Mouse (Mus musculus) urinary bladder, adult 18-20 months (tissue): ENCODE measurements around the gene Frmd4a.
A peak's percentile ranks its signal among the peaks of the same experiment; 100 is the strongest.

Source experiments
- DNase-seq, 2 experiments: peaks; one replicate each; pipeline ENCODE4 v3.0.0; 2022; ENCODE audit warnings: low spot score in 2 of 2, mixed read lengths in 2 of 2

Gene Frmd4a

DNA sequence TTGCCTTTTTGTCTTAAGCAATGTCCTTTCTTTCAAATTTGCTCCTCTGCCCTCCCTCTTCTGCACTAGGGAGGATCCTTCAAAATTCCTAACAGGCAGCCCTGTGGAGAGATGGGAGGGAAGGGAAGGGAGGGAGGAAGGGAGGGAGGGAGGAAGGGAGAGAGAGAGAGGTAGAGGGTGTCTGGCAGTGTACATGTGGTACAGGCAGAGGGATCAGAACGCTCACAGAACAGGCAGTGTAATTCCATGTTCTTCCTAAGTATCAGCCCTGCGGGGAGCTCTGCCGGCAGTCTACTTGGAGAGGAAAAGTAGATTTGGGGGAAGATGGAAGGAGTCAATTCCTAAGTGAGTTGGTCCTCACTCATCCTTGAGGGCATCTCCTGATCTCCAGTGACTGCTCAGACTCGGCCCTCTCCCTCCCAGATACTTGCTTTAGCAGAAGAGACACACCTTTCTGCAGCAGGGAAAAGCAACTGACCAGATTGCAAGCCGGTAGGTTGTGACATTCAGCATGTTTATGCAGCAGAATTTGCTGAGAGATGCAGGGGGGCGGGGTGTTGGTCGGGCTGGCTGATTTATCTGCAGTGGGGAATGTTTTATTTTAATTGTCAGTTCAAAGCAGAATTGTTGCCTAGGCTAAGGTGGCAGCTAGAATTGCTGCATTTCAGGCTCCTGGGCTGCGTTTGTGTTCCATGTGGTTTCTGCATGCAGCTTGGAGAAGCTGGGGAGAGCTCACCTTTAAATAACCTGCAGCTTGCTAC is at the start of gene Frmd4a:
Frmd4a (plus strand) TSS at position 190 of the 761 bp plus-strand sequence.
- peak in 1 of 2 experiments; percentile 4 for DNase-seq

DNA sequence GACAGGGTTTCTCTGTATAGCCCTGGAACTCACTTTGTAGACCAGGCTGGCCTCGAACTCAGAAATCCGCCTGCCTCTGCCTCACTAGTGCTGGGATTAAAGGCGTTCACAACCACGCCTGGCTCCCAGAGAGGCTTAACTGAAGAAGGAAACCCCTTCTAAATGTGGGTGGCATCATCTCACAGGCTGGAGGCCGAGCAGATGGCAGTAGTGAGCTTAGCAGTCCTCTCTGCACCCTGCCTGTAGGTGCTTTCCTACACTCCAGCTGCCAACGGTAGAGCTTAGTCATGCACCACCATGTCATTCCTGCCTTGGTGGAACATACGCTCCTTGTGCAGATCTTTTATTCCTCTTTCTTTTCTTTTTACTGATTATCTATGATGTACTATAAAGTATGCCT is 28.6 kb upstream of the Frmd4a start:
- no peak for DNase-seq

DNA sequence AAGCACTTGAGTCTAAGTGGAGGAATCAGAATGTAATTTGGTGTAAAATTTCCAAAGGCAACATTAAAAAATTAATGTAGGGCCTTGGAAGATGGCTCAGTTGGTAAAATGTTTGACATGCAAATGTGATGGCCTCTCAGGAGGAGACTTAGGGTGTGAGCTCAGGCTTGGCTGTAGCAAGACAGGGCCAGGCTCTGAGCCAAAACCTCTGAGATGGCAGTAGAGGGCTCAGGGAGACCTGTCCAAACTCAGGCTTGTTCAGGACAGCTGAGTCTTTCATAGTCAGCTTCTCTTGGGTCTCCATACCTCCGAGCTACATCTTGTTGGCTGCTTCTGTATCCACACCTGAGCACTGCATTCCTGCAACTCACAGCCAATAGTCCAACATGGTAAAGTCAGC is 27.1 kb upstream of the Frmd4a start:
- DNase-seq = no peak

DNA sequence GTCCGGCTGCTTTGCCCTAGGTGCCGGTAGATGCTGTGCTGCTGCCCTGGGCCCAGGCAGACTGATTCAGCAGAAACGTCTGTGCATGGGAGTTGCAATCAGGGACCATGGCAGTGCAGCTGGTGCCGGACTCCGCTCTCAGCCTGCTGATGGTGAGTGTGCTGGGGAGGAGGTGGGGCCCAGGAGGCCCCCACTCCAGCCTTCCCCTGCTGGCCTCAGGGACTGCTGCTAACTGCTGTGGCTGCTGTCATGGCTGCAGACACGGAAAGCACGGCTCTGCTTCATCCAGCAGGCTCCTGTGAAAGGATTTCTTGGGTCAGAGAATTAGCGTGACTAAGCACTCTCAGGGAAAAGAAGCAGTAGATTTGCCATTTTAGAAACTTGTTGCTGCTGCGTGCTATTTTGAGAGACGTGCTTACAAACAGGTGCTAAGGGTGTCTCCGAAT is 937 bp downstream of the Frmd4a start:
- no peak for DNase-seq

DNA sequence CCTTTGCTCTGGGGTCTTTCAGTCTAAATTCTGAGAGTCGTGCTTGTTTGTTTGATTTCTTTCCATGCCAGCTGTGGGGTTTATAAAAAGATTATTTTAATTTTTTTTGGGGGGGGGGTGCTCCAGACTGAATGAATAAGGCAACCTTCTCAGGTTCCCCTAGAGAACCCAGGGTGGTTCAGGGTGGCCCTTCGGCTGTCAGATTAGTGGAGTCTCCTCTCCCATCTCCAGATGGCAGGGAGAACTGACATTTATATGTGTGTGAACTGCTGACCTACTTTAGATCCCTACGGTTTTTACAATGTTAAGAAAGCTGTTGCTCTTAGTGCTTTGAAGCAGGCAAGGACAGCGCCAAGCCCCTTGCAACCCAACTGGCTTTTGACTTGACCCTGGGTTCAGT is 1.4 kb downstream of the Frmd4a start:
- DNase-seq = no peak

- DNase-seq = no peak
Observed at GRCm38 (mm10) chr2:4024927-4025326, 7.4 kb downstream of the Frmd4a start.

DNA sequence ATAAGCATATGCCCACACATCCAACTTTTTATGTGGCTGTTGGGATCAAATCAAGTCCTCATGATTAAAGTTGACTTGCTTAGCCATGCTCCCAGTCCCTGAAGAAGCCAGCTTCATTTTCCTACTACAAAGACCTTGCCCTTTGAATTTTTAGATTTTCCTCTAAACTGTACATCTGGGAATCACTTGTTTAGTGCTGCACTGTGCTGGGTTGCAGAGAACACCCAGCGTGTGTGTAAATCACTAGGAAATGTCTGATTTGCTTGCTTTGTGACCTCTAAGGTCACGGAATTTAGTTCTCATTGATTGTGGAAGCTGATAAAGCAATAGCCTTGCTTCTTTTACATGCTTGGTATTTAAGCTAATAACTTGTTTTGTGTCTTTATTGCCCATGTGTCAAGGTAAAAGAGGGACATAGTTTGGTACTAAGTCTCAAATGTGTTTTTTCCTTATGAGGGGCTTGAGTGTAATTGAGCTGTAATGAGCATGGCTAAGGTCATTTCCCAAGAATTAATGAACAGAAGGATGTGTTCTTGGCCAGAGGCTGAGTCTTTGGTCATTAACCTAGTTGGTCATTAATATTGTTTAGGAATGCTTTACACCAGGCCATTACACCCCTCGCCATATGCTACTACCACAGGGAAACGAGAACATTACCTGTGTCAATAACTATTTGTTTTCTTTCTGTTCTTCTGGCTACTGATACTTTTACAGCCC is 11.7 kb downstream of the Frmd4a start:
- no peak for DNase-seq

DNA sequence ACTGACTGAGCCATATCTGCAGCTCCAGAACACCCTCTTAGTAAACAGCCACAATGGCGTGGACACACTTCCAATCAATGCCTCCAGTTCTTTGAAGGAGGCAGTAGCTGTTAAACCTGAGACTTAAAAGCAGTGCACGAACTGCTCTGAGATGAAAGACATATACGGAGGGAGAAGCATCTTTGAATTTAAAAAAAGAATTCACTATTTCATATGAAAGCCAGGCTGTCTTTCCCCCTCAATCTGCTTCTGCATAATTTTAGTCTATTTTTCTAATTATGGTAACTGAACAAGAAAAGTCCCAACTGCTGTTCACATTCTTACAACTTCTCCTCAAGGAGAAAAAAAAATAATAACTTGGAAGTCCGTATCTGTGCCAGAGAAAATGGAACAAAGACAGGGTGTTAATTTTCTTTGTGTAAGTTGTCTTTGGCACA is 18.7 kb downstream of the Frmd4a start:
- DNase-seq = no peak

- no peak for DNase-seq
Observed at GRCm38 (mm10) chr2:4036651-4037117, 19.2 kb downstream of the Frmd4a start.

DNA sequence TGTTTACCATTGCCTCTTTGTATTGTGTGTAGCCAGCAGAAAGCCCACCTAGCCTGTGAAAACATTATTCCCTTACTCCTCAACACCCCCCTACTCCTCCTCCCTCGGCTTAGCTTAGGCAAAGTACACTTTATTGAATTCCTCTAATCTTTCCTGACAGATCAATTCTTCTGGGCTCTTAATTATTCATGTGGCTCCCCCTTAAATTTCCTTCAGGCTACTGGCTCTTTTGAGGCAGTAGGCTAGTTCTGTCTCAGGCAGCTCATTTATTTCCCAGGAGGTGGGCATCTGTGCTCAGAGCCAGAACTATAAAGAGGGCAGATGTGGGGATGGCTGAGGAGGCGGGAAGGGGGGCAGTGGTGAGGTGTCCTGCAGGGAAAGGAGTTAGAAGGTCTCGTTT is 24.5 kb downstream of the Frmd4a start:
- DNase-seq = no peak

GRCm38 (mm10) chr2:4055481-4055880 is 38.0 kb downstream of the Frmd4a start:
- no peak for DNase-seq

DNA sequence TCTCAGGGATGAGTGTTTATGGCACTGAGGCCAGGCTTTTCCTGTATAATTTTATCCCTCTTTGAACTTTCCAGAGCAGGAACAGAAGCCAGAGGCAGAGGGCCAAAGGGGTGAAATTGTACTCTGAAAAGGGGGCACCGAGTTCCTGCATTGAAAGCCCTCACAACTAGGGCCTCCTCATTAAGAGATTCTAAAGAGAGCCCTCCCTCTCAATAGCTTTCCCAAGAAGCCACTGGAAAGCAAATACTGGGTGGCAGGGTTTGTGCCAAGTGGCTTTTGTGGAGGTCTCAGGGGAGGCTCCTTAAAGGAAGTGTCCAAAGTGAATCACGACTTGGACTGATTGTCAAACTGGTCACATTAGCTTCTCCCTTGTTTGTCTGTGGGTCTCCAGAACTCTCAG is 43.2 kb downstream of the Frmd4a start:
- DNase-seq = no peak

DNA sequence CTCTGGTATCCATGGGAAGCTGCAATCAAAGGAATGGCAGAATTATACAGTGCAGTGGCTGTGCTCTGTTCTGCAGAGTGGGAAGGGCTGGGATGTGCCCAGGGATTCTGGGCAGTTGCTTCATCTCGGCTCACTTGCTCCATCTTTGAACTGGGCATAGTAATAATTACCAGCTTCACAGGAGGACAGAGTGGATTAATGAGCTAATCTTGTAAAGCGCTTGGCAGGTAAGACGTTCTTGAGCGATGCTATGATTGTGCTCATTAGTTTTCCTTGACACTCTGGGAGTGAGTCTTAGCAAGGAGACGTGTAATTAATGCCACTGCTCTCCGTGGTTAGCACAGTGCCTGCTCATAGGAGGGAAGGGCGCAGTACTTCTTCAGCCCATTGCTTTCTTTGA is 54.3 kb downstream of the Frmd4a start:
- no peak for DNase-seq

DNA sequence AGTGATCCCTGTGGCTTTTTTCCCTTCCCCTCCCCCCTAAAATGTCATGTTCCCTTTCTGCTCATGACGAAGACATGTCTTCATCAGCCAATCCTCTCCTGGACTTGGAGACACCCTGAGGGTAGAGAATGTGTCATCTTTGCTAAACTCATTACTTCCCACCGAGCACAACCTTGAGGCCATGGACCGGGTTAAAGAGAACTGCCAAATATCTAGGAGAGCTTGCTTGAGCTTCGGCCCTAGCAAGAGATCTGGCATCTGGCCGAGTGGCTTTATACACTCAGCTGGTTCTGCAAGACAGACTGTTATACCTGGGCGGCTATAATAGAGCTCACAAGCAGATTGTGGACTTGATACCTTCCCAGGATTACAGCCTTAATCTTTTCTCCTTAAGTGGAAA is 66.4 kb downstream of the Frmd4a start:
- DNase-seq = no peak

GRCm38 (mm10) chr2:4097601-4098000 is 80.1 kb downstream of the Frmd4a start:
- peak in 1 of 2 experiments; percentile 59 for DNase-seq

GRCm38 (mm10) chr2:4098948-4099776 is 81.6 kb downstream of the Frmd4a start:
- DNase-seq = no peak

- DNase-seq = no peak
Observed at GRCm38 (mm10) chr2:4099777-4100104, 82.2 kb downstream of the Frmd4a start.

DNA sequence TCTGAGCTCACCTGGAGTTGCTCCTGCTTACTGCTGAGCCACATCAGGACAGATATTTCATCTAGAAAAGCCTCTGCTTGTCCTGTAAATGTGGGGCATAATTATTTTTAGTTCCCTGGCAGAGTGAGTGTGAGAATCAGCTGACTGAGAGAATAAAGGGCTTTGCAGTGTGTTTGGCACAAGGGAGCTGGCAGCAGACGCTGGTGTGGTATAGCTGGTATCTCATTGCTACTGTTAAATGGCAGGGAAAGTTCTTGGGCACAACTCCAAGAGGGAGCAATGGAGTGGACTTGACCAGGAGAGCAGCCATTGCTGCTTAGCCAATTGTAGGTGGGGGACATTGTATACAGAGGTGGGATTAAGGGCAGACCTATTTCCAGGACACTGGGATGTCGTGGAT is 83.9 kb downstream of the Frmd4a start:
- no peak for DNase-seq

- DNase-seq = no peak
Observed at GRCm38 (mm10) chr2:4113303-4113920, 95.9 kb downstream of the Frmd4a start.

DNA sequence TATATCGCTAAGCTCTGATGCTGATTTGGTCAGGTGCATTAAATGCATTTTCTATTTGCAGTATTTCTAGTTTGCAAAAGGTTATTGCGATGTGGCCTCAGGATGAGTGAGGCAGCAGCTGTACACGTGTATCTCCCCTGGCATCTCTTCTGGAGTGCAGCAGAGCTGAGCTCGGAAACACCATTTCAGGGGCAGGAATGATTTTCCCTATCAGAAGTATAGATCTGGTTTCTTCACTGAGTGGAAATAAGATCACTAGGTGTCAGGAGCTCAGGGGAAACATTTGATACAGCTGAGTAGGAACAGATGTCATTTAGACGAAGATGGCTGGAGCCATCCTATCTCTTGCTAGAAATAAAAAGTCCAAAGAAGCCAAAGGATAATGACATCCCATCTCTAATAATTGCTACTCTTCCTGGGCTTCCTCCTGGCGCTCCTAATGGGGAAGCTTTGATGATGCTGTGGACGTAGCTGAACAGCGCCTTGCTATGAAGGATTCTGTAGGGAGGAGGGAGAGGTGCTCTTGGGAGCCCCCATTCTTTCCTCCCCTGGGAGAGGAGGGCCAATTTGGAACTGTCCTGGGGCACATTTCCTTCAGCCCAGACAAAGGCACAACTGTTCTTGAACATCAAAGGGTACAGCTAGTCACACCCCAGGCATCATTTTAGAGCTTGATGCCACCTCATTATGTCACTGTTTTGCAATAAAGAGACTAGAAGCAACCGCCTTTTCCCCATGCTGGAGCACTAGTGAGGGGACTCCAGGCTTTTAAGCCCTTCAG is 102.4 kb downstream of the Frmd4a start:
- no peak for DNase-seq

DNA sequence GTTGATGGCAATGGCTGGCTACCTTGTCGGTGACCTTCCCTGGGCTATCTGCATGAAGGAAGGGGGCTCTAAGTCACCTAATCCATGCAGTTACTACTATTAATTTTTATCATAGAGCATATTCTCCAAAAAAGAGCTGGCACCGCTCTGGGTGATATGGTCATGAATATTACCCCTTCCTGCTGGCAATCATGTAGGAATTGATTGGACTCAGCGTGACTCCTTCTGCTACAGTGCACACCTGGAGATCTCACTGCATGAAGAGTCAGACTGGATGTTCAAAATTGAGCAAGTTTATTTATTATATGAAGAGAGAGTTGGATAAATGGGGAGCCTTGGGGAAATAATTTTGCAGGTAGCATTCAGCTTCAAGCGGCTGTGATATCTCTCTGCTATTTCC is 113.7 kb downstream of the Frmd4a start:
- DNase-seq = no peak
